Mouse (Mus musculus) stomach, postnatal 0 days (tissue): Measurements from ENCODE around the gene Gm43738. TPM values are rescaled to one million over a fixed set of nuclear protein-coding genes. Genes with fewer than 3 reads are reported as not detected.

Experiments
- ATAC-seq: fragments of 200-750 bp; cut with Nextera tagmentation; 2 replicates; pipeline ENCODE4 v1.8.0; 2017; ENCODE audit not compliant: low FRiP score, low TSS enrichment
- DNase-seq: peaks from one replicate; pipeline ENCODE4 v3.0.0-alpha.2; 2016; ENCODE audit warnings: low spot score
- H3K27ac ChIP-seq: fragments of 300-500 bp; sonication (generic); replicated peaks from 2 replicates; pipeline ENCODE4 v1.5.1; 2014; ENCODE audit warnings: mild to moderate bottlenecking, control low read depth
- H3K27me3 ChIP-seq: fragments of 300-500 bp; sonication (generic); 2 replicates; pipeline ENCODE4 v1.6.1; 2014; ENCODE audit warnings: low read length; ENCODE audit not compliant: control insufficient read depth, insufficient read depth
- H3K36me3 ChIP-seq: fragments of 300-500 bp; sonication (generic); 2 replicates; pipeline ENCODE4 v1.6.1; 2014; ENCODE audit warnings: low read length, mixed read lengths; ENCODE audit not compliant: control insufficient read depth, insufficient read depth
- H3K4me1 ChIP-seq: fragments of 300-500 bp; sonication (generic); replicated peaks from 2 replicates; pipeline ENCODE4 v1.6.1; 2014; ENCODE audit warnings: antibody characterized with exemption; ENCODE audit not compliant: control insufficient read depth, insufficient read depth
- H3K4me2 ChIP-seq: fragments of 300-500 bp; sonication (generic); replicated peaks from 2 replicates; pipeline ENCODE4 v1.6.1; 2014; ENCODE audit warnings: low read depth, mild to moderate bottlenecking, control low read depth, moderate library complexity
- H3K4me3 ChIP-seq: fragments of 300-500 bp; sonication (generic); 2 replicates; pipeline ENCODE4 v1.5.1; 2014; ENCODE audit warnings: low read depth, low read length, control low read depth
- H3K9ac ChIP-seq: fragments of 300-500 bp; sonication (generic); 2 replicates; pipeline ENCODE4 v1.6.1; 2014; ENCODE audit warnings: mild to moderate bottlenecking, low read length, control low read depth, mixed read lengths
- H3K9me3 ChIP-seq: fragments of 300-500 bp; sonication (generic); 2 replicates; pipeline ENCODE4 v1.6.1; 2016; ENCODE audit warnings: low read length; ENCODE audit not compliant: control insufficient read depth
- CTCF ChIP-seq: IDR thresholded peaks from 2 replicates; pipeline ENCODE4 v1.5.1; 2016; ENCODE audit warnings: antibody characterized with exemption, low read depth, mild to moderate bottlenecking, moderate library complexity
- EP300 ChIP-seq: optimal IDR thresholded peaks from 2 replicates; pipeline ENCODE3; 2016; ENCODE audit warnings: antibody characterized with exemption
- WGBS: fragments of 180-500 bp; shearing (Covaris S2); extraction: QIAGEN DNeasy Blood & Tissue Kit; methylation state at CpG from one replicate; pipeline ENCODE4 v1.1.7; 2014; 5-methylcytosine and 5-hydroxymethylcytosine counted together
- polyA plus RNA-seq: library from polyadenylated mRNA; unstranded; fragments of >200 nt; fragmentation: Nextera tagmentation; extraction: Ambion mirVana; gene quantifications from 2 replicates; pipeline ENCODE4 v1.2.1, GENCODE M21; 2015

Gene Gm43738
- polyA plus RNA-seq, 1 experiment from 2014 or later, result 0.17 TPM

GRCm38 (mm10) chr3:89058361-89058760, 42.5 kb downstream of the Gm43738 start:
- Histone ChIP-seq H3K9me3 (no peaks in the 10 kb centered on the region), H3K4me2 (no peak overlapping the region), H3K9ac (no peak overlapping the region), H3K27ac (no peak overlapping the region), H3K27me3 (no peaks in the 10 kb centered on the region), H3K4me3 (no peak overlapping the region), H3K4me1 (no peaks in the 10 kb centered on the region), H3K36me3 (peaks cover 26% of the 10 kb centered on the region)
- TF ChIP-seq CTCF (no peak), EP300 (no peak)
- ATAC-seq (no peak), DNase-seq (no peak)
- 96% methylated on average over 9 of the region's 9 CpGs for WGBS

GRCm38 (mm10) chr3:89043359-89043758, 57.5 kb downstream of the Gm43738 start:
- WGBS, result 97% methylated on average over 4 of the region's 4 CpGs
- no peak for DNase-seq
- H3K4me2 ChIP-seq, result no peak overlapping the region
- no peaks in the 10 kb centered on the region for H3K9me3 ChIP-seq
- H3K27ac ChIP-seq, result no peak overlapping the region
- ATAC-seq, result no peak
- TF ChIP-seq CTCF (no peak), EP300 (no peak)
- H3K36me3 ChIP-seq, result peaks cover 35% of the 10 kb centered on the region
- no peak overlapping the region for H3K4me3 ChIP-seq
- H3K27me3 ChIP-seq, result no peaks in the 10 kb centered on the region
- no peak overlapping the region for H3K9ac ChIP-seq
- no peaks in the 10 kb centered on the region for H3K4me1 ChIP-seq

Other genes starting within 250 kb of the Gm43738 start
- 23.6 and 24.9 TPM in 2 replicates for gene Msto1, start 187.1 kb downstream of the Gm43738 start, polyA plus RNA-seq
- gene Ash1l, start 150.5 kb downstream of the Gm43738 start, polyA plus RNA-seq, result 8.6 and 9.2 TPM in 2 replicates
- gene Dap3, start 149.9 kb downstream of the Gm43738 start, polyA plus RNA-seq, result 99.0 and 105 TPM in 2 replicates
- gene Rusc1, start 7.8 kb downstream of the Gm43738 start, polyA plus RNA-seq, result 19.4 and 22.0 TPM in 2 replicates
- 372 and 379 TPM in 2 replicates for gene Fdps, start 860 bp upstream of the Gm43738 start, polyA plus RNA-seq
- gene Pklr, start 35.0 kb upstream of the Gm43738 start, polyA plus RNA-seq, result 6.6 and 6.8 TPM in 2 replicates
- 0.45 and 0.71 TPM in 2 replicates for gene Hcn3, start 59.1 kb upstream of the Gm43738 start, polyA plus RNA-seq
- gene Clk2, start 63.7 kb upstream of the Gm43738 start, polyA plus RNA-seq, result 10.2 and 11.3 TPM in 2 replicates
- 65.4 and 66.3 TPM in 2 replicates for gene Scamp3, start 76.4 kb upstream of the Gm43738 start, polyA plus RNA-seq
- gene Fam189b, start 82.0 kb upstream of the Gm43738 start, polyA plus RNA-seq, result 7.5 and 9.1 TPM in 2 replicates
- 98.5 and 112 TPM in 2 replicates for gene Gba, start 101.8 kb upstream of the Gm43738 start, polyA plus RNA-seq
- 25.5 and 31.1 TPM in 2 replicates for gene Thbs3, start 114.1 kb upstream of the Gm43738 start, polyA plus RNA-seq
- 129 and 133 TPM in 2 replicates for gene Mtx1, start 126.0 kb upstream of the Gm43738 start, polyA plus RNA-seq
- 212 and 255 TPM in 2 replicates for gene Muc1, start 128.0 kb upstream of the Gm43738 start, polyA plus RNA-seq
- 266 and 314 TPM in 2 replicates for gene Krtcap2, start 144.9 kb upstream of the Gm43738 start, polyA plus RNA-seq
- 2.7 and 3.3 TPM in 2 replicates for gene Trim46, start 145.2 kb upstream of the Gm43738 start, polyA plus RNA-seq
- gene Dpm3, start 158.3 kb upstream of the Gm43738 start, polyA plus RNA-seq, result 140 and 152 TPM in 2 replicates
- gene Slc50a1, start 169.5 kb upstream of the Gm43738 start, polyA plus RNA-seq, result 107 and 113 TPM in 2 replicates
- gene Efna1, start 180.0 kb upstream of the Gm43738 start, polyA plus RNA-seq, result 34.8 and 36.6 TPM in 2 replicates
- gene Efna3, start 221.9 kb upstream of the Gm43738 start, polyA plus RNA-seq, result 25.8 and 29.2 TPM in 2 replicates
- 8.9 and 11.7 TPM in 2 replicates for gene Efna4, start 236.9 kb upstream of the Gm43738 start, polyA plus RNA-seq
- gene Adam15, start 248.9 kb upstream of the Gm43738 start, polyA plus RNA-seq, result 43.0 and 44.8 TPM in 2 replicates